Mouse (Mus musculus) WW6 (cell line): ENCODE measurements around the gene Foxp1.

Experiments
- DNase-seq: peaks from one replicate; pipeline ENCODE4 v3.0.0-alpha.2; 2013; ENCODE audit warnings: low read depth, low spot score

Foxp1 gene

DNA sequence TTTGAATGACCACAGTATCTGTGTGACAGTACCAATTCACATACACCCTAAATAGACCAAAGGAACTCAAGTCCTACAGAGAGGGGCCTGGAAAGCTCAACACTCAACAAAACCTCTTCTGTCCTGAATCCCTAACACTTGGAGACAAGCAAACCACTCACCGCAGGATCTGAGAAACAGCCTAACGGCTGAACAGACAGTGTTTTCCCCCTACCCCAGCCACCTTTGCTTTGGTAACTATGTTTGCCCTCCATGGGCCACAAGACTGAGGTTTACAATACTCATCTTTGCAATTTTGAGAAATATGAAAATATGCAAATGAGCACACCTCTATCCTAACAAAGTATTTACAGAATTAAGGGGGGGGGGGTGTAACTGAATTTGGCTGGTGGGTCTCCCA is 525.7 kb downstream of the Foxp1 start:
- DNase-seq, result no peak

DNA sequence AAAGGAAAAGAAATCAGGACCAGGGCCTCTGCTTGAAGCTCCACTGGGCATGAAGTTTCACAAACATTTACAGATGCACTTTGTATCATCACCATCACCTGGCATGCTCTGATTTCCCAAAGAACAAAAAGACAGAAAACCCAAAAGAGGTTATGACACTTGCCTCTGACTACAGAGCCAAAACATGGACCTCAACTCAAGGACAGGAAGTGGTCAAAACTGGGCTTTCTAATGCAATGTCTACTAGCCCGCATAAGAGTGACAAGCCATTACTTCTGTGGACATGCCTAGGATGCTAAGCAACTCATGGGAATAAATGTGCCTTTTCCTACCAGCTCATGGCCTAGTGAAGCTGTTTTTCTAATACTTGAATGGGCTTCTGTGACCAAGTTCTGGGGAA is 526.2 kb downstream of the Foxp1 start:
- no peak for DNase-seq

DNA sequence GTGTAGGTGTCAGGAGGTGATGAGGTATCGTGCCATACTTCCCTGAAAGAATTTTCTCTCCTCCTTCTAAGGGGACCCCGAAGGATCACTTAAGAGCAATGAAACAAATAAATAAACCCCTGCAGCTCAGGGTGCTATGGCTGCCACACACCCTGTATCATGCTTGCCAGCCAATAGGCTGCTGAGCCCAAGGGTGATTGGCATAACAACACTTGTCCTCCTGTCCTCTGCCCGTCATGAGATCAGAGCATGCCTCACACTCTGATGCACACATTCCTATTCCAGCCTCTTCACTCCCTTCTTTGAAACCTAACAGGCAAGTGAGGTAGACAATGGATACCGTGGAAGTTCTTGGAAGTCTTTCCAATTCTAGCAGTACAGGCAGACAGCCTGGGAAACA is 526.8 kb downstream of the Foxp1 start:
- no peak for DNase-seq

DNA sequence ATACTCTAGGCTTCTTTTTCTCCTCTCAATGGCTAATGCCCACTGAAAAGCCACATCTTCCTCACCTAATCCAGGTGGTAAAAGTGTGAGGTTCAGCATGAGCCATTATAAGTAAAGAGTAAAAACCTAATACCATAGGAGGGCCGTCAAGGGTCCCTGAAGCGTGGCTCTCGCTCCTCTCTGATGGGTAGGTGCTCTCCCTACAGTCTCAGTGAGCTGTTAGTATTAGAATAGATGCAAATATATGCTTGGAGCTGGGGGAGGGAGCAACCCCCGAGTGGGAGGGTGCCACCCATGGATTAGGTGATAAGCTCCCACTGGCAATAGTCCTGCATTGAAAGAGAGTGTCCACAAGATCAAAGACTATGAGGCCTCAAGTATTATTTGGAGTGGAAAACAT is 527.6 kb downstream of the Foxp1 start:
- DNase-seq, result no peak

DNA sequence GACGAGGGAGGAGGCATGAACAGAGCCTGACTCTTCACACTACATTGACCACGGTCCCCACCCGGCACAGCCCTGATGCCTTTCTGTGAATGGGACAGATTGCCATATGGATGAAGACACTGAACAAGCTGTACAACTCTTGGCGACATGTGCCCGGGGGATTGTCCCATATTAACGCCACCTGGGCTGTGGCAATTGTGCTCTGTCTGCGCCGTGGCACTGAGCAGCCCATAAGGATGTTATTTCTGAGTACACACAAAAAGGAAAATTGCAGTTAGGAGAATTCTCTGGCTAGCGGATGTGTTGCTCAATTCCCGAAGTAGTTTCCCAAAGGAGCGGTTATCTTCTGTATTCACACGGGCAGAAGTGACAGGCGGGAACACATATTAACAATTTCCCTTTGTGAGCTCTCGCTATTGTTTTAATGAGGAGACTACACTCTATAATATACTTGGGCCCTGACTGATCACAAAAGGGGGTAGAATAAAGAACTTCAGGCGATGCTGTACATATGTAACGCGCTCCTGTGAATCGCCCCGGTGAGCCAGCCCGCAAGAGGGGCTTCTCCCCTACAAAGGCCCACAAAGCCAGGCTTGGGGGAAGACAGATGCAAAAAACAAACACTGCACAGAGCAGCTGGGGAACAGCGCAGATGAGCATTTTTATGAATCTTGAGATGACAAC is 528.3 kb downstream of the Foxp1 start:
- no peak for DNase-seq

DNA sequence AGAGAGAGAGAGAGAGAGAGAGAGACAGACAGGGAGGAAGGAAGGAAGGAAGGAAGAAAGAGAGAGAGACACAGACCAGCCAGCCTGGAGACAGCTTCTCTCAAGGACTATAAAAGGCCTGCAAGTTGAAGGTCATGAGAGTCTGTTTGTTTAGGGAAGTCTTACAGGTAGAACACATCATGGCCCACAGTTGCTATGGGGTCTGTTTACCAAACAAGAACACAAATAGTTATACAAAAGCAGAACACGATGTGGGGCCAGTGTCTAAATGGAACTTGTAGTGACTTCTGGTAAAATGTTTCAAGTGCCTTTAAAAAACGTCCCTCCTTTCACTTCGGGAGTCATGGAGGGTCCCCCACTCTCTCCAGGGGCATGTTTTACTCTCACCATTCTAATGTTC is 529.3 kb downstream of the Foxp1 start:
- DNase-seq, result no peak

DNA sequence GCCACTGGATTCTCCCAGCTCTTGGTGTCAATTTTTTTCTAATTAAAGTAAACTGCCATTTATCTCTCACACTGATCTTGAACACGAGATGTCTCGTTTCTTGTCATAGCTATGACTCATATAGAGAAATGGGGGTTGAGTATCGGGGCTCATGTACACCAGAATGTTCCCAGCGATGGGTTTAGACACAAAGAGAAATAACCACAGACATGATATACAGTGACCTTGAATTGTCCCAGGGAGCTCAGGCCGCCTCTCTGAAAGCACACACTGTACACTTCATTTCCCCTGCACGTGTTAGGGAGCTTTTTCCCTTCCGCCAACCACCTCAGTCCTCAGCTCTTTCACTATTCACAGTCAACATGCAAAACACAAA is 529.8 kb downstream of the Foxp1 start:
- no peak for DNase-seq

DNA sequence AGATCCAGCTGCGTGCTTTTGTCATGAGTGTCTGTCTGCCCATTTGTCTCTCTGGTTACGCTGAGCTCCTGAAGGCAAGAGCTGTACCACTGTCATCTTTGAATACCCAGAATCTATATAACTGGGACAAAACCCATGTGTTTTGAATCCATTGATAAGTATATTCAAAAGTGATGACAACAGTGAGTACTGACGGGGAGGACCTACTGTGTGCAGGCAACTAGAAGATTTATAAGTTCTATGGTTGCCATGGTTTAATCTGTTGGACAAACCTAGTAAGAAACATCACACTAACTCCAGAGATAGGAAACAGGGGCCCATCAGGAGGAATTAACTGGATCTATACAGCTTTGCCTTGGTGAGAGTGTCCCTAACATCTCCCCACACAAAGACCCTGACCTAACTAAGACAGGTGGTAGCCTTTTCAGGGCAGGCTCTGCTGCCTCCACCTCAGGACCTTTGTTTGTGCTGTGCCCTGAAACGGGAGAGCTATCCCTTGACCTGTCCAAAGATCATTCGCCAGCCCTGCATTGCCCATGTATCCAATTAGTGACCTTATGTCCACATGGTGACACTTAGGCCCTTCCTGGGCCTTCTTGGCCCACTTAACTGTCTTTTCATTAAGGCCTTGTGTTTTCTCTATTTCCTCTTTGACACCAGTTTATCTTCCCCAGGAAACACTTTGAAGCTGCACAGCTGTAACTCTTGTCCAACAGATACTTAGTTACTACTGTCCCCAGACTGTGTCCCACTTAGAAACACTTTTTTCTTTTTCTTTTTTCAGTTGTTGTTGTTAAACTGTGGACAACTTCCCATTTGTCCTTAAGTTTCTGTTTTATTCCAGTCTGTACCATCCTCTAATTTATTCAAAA is 530.4 kb downstream of the Foxp1 start:
- no peak for DNase-seq

DNA sequence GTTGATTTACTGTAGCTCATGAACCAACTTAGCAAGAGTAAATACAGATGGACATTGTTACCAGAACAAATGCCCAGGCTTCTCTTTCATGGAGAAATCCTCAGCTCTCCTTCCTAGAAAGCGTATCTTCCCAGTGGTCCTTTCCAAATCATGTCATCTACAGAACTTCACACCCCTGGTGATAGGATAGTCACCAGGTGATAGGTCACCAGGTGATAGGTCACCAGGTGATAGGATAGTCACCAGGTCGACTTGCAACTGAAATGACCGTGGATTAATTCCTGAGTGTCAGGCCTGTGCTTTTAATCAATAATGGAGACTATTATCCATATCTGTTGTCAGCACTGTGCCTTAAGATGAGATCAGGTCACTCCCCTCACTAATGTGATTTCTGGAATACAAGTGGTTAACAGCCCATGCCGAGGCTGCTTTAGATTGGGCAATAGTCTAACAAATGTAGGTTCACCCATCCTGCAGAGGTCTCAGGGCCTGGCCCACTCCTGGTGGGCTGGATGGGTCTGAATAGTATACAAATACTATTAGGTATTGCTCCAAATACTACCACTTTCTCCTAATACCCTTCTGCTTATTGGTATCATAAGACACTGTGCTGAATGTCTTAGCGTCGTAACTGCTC is 534.9 kb downstream of the Foxp1 start:
- no peak for DNase-seq

DNA sequence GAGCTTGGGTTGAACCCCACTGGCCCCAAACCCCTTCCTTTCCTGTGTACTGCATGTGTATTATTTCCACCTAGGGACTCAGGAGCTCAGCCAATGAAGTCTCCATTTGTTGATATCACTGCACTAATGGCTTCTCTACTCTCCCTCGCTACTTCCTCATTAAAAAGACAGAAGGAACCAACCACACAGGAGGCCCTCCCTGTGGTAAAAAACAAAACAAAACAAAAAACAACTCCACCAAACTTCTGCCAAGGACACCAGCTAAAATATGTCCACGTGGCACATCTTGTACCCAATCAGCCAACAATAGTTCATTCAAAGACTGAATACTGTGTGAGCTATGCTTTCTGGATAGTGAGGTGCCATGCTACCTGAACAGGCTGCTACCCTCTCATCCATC is 537.1 kb downstream of the Foxp1 start:
- no peak for DNase-seq

DNA sequence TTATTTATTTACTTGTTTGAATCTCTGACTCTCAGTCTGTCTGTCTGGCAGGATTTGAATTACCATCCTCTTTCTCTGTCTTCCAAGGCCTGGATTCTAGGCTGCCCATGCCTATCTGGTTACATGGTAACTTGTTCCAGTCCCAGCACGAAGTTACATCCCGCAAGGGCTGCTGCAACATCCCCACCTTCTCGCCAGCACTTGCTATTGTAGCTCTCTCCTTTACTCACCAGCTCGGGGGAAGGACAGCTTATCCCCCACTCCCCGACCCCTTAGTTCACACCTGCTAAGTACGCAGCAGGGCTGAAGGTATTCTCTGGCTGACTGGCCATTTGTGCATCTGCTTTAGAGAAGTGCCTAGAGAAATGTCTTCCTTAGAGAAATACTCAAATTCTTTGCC is 537.9 kb downstream of the Foxp1 start:
- no peak for DNase-seq

DNA sequence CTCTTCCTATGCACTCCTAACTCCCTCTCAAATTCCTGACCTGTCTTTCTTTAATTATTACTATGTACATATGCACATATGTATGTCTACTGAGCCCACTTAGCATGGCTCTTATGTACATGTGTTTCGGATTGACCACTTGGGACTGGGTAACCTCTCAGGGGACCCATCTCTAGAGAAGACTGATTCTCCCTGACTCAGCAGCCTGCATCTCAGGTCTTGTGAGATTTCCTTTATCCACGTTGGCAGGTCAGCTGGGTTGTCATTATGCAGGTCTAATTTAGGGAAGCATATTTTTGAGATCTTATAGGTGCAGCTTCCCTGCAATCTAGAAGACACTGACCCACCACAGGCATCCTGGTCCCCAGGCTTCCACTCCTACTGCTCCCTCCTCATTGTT is 538.5 kb downstream of the Foxp1 start:
- no peak for DNase-seq

DNA sequence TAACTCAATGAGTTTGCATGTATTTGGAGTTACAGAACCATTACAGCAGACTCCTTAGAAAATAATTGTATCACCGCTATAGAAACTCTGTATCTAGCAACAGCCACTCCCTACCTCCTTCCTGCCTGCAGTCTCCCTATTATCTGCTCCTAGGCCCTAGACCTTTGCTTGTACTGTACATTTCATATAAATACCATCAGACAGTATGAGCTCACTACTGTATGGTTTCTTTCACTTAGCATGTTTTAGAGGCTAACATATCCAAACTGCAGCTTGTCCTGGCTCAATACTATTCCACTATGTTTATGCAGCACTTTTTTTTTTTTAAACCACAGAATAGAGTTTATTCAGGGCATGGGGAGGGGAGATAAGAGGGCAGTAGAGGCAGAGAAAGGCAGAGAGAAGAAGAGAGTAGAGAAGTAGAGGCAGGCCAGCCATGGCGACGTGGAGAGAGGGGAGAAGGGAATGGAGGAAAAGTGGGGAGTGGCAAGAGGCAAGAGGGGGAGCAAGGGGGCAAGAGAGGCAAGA is 539.1 kb downstream of the Foxp1 start:
- no peak for DNase-seq

DNA sequence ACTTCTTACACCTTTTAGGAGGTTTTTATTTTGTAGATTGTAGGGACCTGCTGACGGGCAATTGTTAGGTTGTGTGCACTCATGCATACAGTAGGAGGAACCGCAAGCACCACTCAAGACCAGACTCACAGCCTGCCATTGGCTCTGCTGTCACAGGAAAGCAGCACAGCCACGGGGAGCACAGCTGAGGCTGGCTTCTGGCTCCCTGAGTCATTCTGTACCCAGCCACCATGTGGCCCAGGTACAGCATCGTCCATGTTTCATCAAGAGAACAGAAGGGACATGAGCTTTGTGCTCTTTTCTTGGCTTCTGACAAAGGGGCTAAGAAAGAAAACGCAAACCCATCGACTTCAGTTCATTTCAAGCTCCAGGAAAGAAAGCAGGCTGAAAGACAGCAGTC is 541.3 kb downstream of the Foxp1 start:
- DNase-seq, result no peak

DNA sequence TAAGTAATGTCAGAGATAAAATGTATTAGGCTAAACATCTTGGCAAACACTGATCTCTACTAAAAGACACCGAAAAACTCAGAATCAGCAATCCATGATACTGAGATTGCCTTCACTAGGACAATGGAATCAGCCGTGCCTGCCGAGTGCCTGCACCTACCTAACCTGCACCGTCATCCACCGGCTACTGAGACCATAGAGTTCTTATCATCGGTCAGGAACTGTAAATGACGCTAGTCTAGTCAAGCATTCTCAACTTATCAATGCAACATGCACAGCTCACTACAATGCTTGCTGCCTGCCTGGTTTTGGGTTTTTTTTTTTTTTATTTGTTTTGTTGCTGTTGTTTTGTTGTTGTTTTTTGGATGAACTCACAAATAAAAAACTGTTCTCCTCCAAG is 542.1 kb downstream of the Foxp1 start:
- DNase-seq, result no peak

DNA sequence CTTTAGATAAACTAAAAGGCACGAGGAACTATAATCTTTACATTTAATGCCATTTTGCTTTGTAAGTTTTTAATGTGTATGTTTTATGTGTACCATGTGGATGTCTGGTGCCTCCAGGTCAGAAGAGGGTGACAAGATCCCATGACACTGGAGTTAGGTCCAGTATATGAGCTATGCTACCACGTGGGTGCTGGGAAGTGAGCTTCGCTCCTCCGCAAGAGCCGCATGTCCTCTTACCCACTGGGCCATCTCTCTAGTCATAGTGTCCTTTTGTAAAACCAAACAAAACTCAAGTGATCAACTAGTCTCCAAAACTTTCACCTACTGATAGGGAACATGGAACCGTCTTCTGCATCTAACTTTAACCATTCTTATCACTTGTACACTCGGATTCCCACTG is 542.5 kb downstream of the Foxp1 start:
- no peak for DNase-seq

DNA sequence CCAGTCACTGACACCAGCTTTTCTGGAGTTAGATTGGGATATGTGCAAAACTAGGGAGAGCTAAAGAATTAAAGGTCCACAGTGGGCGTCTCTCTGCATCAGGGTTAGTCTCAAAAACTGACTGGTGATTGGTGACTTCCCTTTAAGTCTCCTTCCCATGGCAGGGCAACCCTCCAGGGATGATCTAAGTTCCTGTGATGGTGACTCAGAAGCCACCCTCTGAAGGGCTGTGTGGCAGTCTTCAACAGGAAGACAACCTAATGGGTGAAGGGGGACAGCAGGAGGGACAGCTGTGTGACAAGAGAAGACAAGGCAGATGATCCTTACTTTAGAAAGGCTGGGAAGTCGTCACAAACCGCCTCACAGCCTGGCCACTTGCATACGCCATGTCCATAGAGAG is 544.7 kb downstream of the Foxp1 start:
- no peak for DNase-seq

DNA sequence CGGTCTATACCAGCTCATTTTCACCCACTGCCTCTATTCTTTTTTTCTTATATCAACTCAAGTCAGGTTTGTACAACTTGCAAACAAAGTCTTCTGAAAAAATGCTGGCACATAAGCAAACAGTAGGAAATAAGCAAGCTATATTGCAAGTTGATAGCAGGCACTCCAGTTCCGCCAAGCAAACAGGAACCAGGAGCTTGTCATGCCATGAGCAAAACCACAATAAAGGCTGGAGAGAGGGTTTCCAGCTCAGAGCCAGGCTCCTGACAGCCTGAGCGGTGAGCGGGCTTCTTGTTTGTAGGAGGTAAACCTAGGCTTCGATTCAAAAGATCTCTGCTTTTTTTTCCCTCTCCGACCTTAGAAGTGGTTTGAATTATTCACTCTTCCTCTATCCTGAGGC is 546.6 kb downstream of the Foxp1 start:
- DNase-seq, result no peak

DNA sequence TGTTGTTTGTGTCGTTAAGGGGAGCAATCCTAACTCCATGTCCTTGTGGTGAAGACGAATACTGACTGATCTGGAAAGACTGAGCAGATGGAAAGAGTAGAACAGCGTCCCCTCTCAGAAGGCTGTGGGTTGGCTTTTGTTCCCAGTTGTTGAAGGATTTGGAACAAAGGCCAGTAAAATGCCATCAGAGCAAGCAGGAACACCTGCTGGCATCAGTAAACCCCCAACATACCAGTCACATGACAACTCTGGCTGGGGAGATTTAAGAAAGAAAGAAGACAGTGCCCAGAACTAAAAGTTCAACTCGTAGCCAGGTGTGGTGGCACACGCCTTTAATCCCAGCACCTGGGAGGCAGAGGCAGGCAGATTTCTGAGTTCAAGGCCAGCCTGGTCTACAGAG is 549.1 kb downstream of the Foxp1 start:
- DNase-seq, result no peak

DNA sequence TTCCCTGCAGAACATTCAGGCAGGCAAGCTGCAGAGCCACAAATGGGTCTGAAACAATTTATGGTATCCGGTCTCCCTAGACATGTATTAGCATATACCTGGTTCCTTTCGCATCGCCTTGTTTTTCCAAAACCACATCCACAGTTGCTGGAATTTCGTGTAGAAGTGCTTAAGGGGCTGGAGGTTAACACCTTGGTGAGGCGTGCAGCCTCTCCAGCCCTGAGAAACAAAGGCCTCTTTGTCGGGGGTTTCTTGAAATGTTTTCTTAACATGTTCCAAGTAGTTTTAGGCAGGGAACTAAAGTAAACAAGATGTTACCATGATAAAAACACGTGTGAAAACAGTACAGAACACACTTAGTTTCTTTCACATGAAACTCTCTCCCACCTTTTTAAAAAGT is 550.1 kb downstream of the Foxp1 start:
- no peak for DNase-seq

DNA sequence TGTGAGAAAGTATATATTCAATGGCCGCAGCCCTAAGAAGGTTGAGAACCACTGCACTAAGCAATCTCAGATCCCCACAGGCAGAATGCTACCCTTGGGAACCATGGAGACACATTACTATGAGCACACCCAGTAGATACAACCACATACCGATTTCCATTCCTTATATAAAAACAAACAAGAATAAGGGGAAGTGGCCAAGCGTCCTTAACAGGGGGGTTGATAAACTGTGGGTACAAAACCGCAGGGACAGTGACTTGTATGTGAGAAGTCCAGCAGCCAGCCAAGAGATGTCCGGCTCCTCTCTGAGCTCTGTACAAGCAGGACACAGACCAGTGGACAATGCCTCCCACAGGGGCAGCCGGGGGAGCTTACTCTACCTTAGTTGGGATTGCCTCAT is 563.2 kb downstream of the Foxp1 start:
- no peak for DNase-seq

DNA sequence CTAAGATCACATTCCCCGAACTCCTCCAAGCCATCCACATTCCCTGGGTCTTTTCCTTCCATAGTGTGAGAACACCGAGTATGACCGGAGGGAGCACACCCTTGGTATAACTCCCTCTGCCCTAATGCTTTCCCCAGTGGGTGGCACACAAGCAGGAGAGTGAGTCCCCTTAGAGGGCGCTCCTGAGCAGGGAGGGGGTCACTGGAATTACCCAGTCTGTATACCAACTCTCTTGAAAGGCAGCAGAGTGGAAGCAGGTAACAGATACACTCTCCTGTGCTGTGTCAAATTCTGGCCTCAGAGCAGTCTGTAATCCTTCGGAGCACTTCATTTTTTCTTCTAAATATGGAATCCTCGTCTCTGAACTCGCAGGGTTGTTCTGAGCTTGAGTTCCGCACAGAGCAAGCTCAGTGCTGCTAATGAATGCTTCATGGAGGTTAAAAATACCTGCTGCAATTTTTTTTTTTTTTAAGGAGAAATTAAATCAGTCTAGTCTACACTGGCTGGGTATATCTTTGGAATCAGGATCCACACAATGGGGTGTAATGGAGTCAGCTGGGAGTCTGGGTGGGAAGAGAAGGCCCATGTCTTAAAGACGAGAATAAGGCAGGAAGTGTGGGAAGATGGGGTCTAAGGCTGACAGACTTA is 565.9 kb downstream of the Foxp1 start:
- no peak for DNase-seq
